Mouse (Mus musculus): ENCODE data around the gene Prmt9.

DNA sequence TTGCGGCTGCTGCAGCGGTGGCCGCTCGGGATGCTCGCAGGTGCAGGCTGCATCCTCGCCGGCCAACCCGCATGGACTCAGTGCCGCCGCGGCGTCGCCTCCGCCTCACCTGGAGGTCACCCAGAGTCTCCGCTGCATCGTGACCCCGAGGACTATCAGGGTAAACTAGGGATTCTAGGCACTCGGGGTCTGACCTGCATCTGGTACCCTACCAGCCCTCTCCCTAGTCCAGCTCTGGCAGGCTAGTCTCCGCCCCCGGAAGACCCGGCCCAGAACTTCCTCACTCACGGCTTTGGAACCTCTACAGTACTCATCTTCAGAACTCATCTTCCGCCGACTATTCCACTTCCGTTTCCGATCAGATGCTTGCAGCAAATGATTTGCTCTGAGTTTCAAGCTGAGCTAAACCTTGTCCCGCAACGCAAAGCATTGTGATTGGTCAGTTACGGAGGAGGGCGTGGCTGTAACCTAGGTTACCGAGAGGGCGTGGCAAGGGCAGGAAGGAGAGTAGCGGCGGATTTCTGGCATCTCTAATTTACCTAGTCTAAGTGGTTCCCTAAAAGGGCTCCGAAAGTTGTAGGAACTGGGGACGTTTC is 61.3 kb downstream of the Prmt9 start, which contains the start of gene Tmem184c:
- TF ChIP-seq MAFK (IDR thresholded peaks at IDR 0.05; ENCODE audit: insufficient replicate concordance, low read length) (no peak), POLR2A (IDR thresholded peaks at IDR 0.05; ENCODE audit: low read depth, low read length) (peak; percentile 92), EP300 (IDR thresholded peaks at IDR 0.05; ENCODE audit: low read length) (no peak)
